Mouse (Mus musculus): ENCODE data around the gene Adamts2. TPM values are rescaled to one million over a fixed set of nuclear protein-coding genes. Genes with fewer than 3 reads are reported as not detected.

Adamts2 gene
- 10 to 100 TPM in 2 of 4 experiments, 1 to 10 TPM in 2; 9.2 to 18.7 (median 13.0) TPM for total RNA-seq (2022)

- peak in 1 of 2 experiments; percentile 13 for DNase-seq (ENCODE audit: low spot score in 2 of 2)
Observed at GRCm38 (mm10) chr11:50601641-50602355, at the start of gene Adamts2. Gene Adamts2 (plus strand): TSS chr11:50602084.

- no peak for DNase-seq (ENCODE audit: low spot score in 2 of 2)
Observed at GRCm38 (mm10) chr11:50557064-50557463, 44.8 kb upstream of the Adamts2 start.

GRCm38 (mm10) chr11:50559108-50559507, 42.8 kb upstream of the Adamts2 start:
- no peak for DNase-seq (ENCODE audit: low spot score in 2 of 2)

- no peak for DNase-seq (ENCODE audit: low spot score in 2 of 2)
Observed at GRCm38 (mm10) chr11:50565466-50566211, 36.2 kb upstream of the Adamts2 start.

- peak in 1 of 2 experiments; percentile 32 for DNase-seq (ENCODE audit: low spot score in 2 of 2)
Observed at GRCm38 (mm10) chr11:50571448-50571847, 30.4 kb upstream of the Adamts2 start.

GRCm38 (mm10) chr11:50576521-50576920, 25.4 kb upstream of the Adamts2 start:
- DNase-seq (ENCODE audit: low spot score in 2 of 2) = no peak

- peak in 1 of 2 experiments; percentile 23 for DNase-seq (ENCODE audit: low spot score in 2 of 2)
Observed at GRCm38 (mm10) chr11:50587026-50587425, 14.9 kb upstream of the Adamts2 start.

GRCm38 (mm10) chr11:50587787-50588186, 14.1 kb upstream of the Adamts2 start:
- peak in 1 of 2 experiments; percentile 47 for DNase-seq (ENCODE audit: low spot score in 2 of 2)

- no peak for DNase-seq (ENCODE audit: low spot score in 2 of 2)
Observed at GRCm38 (mm10) chr11:50589060-50589459, 12.8 kb upstream of the Adamts2 start.

- peak in 1 of 2 experiments; percentile 33 for DNase-seq (ENCODE audit: low spot score in 2 of 2)
Observed at GRCm38 (mm10) chr11:50591053-50591452, 10.8 kb upstream of the Adamts2 start.

GRCm38 (mm10) chr11:50592892-50593553, 8.9 kb upstream of the Adamts2 start:
- DNase-seq (ENCODE audit: low spot score in 2 of 2) = no peak

- no peak for DNase-seq (ENCODE audit: low spot score in 2 of 2)
Observed at GRCm38 (mm10) chr11:50596571-50596970, 5.3 kb upstream of the Adamts2 start.

GRCm38 (mm10) chr11:50599156-50599555, 2.7 kb upstream of the Adamts2 start:
- DNase-seq (ENCODE audit: low spot score in 2 of 2) = no peak

GRCm38 (mm10) chr11:50602356-50603081, 635 bp downstream of the Adamts2 start:
- peak in 1 of 2 experiments; percentile 15 for DNase-seq (ENCODE audit: low spot score in 2 of 2)

- DNase-seq (ENCODE audit: low spot score in 2 of 2) = peak in 1 of 2 experiments; percentile 18
Observed at GRCm38 (mm10) chr11:50603082-50603910, 1.4 kb downstream of the Adamts2 start.

- no peak for DNase-seq (ENCODE audit: low spot score in 2 of 2)
Observed at GRCm38 (mm10) chr11:50604371-50604770, 2.5 kb downstream of the Adamts2 start.

GRCm38 (mm10) chr11:50611181-50611580, 9.3 kb downstream of the Adamts2 start:
- no peak for DNase-seq (ENCODE audit: low spot score in 2 of 2)

GRCm38 (mm10) chr11:50617015-50617543, 15.2 kb downstream of the Adamts2 start:
- DNase-seq (ENCODE audit: low spot score in 2 of 2) = no peak

- no peak for DNase-seq (ENCODE audit: low spot score in 2 of 2)
Observed at GRCm38 (mm10) chr11:50620926-50621325, 19.0 kb downstream of the Adamts2 start.

GRCm38 (mm10) chr11:50621364-50621763, 19.5 kb downstream of the Adamts2 start:
- DNase-seq (ENCODE audit: low spot score in 2 of 2) = no peak
